Mouse (Mus musculus) adrenal gland, adult (tissue): ENCODE results near the gene Itgb5.
A peak's percentile ranks its signal among the peaks of the same experiment; 100 is the strongest.

Experiments
- DNase-seq, 2 experiments: peaks; one replicate each; pipeline ENCODE4 v3.0.0; 2022 to 2023; ENCODE audit warnings: low spot score in 1 of 2; ENCODE audit not compliant: inconsistent age in 2 of 2

Gene Itgb5

DNA sequence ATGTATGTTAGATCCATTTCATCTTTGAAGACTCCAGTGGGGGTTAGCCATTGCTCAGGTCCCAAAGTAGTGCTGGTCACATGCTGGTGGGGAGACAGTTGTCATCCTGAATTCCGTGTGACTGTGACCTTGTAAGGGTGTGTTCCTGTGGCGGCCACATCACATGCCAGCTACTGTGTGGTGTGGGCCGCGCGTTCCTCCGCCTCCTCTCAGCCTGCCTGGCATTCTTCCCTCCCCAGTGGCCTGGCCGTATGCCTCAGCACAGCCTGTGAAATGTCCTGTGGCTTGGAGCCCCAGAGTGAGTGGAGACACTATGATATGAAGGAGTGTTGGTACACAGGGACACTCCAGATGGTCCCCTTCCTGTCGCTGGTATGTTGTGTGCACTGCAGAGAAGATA is 108.1 kb downstream of the Itgb5 start:
- DNase-seq: peak; percentile 76 to 81

GRCm38 (mm10) chr16:33938311-33939132 is 109.1 kb downstream of the Itgb5 start:
- no peak for DNase-seq

DNA sequence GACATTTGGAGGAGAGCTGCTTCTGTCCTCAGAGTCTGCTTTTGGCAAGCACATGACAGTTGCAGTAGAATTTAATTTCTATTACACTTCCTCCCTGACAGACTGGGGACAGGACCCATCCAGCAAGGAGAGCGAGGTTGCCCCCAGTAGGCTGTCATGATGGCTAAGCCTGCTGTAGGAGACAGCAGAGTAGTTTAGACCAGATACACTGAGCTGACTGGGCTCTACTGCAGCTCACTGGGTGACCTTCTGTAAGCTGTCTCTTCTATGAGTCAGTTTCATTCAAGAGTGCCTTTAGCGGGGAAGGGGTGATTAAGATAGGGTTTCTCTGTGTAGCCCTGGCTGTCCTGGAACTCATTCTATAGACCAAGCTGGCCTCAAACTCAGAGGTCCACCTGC is 109.7 kb downstream of the Itgb5 start:
- DNase-seq: peak in 1 of 2 experiments; percentile 71

DNA sequence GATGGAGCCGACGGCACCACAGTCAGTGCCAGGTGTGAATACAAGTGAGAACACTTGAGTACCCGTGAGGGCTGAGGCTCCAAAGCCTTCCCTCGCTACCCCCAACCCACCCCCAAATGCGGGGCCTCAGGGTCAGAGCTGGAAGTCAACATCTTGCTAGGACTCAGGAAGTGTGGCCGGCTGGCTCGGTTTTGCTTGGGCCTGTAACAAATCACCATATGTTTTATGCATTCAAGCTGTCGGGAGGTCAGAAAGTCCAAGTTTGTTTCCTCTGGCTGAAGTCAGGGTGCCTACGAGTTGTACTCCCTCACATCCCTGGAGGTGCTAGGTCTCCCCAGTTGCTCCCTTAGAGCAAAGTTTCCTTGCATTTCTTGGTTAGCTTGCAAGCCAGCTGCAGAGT is 110.2 kb downstream of the Itgb5 start:
- DNase-seq: no peak

DNA sequence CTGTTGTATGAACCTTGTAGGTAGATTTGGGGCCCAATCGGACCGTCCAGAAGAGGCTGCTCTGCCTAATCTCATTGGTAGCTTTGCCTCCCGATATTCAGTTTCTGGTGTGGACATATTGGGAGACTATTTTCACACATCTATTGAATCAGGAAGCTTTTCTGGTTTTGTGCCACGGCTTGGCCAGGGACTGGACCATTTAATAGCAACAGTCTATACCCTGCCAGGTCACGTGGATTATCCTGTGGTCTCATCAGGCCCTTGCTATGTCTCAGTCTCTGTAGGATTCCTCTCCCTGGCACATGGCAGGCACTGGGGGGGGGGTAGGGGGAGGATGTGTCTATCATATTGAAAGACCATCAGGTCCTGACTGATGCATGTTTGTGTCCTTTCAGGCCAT is 110.6 kb downstream of the Itgb5 start:
- DNase-seq: no peak

GRCm38 (mm10) chr16:33941271-33941781 is 111.9 kb downstream of the Itgb5 start:
- peak; percentile 56 to 70 for DNase-seq

DNA sequence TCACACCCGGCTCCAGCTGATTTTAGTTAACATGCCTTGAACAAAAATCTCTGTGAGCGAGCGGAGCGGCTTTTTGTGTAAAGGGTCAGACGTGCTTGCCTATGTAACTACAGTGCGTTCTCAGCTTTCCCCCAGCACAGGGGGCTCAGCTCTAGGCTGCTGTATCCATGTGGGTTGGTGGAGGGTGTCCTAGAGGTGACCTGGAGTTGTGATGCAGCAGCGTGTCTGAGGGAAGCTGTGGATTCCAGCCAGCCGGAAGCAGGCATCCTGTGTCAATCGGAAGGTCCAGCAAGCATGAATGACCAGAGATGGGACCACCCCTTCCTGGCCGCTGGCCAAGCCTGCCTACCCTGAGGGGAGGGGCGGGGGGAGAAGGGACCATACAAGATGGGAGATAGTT is 112.9 kb downstream of the Itgb5 start:
- DNase-seq: peak; percentile 69 to 82

GRCm38 (mm10) chr16:33943388-33943787 is 113.9 kb downstream of the Itgb5 start:
- DNase-seq: peak in 1 of 2 experiments; percentile 28

- peak in 1 of 2 experiments; percentile 59 for DNase-seq
Observed at GRCm38 (mm10) chr16:33944126-33944525, 114.7 kb downstream of the Itgb5 start.

DNA sequence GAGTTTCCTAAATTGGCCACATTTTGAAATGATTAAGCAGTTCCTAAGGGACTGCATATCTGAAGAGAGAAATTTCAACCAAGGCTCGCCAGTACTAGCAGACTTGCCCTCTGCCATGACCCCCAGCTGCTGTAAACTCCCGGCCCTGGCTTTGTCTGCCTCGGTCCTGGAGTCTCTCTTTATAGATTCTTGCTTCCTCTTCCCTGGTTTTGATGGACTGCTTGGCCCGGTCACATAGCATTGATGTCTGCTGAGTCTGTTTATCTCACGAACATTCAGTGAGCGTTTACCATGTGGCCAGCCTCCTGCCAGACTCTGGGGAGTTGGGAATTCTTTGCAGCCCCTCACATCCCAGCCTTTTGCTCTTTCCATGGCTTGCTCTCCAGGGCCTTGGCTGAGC is 115.3 kb downstream of the Itgb5 start:
- peak in 1 of 2 experiments; percentile 55 for DNase-seq

DNA sequence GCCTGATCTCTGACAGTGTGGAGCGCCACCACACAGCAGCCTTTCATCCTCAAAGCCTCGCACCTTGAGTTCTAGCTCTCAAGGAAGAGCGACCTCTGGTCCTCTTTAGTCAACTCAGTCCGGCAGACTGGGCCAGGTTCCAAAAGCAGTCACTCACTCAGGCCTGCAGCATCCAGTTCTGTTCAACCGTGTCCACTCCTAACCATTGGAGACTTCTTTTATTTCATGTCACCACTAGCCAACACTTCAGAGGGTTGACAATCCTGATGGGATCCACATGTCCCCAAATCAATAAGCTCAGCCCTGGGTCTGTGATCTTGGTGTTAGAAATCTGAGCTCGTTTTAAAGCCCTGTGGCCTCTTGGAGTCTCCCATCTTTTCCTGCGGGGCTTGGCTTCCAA is 116.6 kb downstream of the Itgb5 start:
- DNase-seq: peak in 1 of 2 experiments; percentile 41

DNA sequence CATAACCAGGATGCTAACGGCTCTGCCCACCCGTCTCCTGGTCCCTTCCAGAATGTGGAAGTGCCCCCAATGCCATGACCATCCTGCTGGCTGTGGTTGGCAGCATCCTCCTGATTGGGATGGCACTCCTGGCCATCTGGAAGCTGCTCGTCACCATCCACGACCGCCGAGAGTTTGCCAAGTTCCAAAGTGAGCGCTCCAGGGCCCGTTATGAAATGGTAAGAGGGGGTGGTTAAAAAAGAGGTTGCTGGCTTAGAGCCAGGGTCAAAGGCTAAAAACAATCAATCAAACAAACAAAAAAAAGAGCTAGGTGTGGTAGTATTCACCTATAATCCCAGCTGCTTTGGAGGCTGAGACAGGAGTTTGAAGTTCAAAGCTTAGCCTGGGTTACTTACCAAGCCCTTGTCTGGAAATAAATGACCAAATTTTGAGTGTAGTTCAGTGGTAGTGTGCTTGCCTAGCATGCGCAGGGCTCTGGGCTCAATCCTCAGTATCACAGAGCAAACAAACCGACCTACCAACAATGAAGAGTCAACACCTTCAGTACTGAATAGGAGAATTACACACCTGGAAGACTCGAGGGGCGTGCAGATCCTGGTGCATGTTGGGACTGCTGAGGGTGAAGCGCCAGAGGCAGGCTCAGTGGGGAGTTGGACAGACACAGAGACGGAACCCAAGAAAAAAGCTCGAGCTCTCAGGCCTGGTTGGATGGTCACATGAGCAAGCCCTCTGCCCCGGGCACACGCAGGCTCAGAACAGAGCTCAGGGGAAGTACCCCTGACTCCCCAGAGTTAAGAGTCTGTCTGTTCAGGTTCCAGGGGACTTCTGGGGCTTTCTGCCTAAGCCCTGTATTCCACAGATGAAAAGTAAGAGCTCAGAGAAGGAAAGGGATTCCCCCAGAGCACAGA is 118.5 kb downstream of the Itgb5 start:
- peak in 1 of 2 experiments; percentile 43 for DNase-seq

- peak in 1 of 2 experiments; percentile 64 for DNase-seq
Observed at GRCm38 (mm10) chr16:33950386-33950785, 120.9 kb downstream of the Itgb5 start.

- DNase-seq: peak; percentile 91 to 98
Observed at GRCm38 (mm10) chr16:33950830-33951229, 121.4 kb downstream of the Itgb5 start.

- DNase-seq: no peak
Observed at GRCm38 (mm10) chr16:33953008-33953407, 123.5 kb downstream of the Itgb5 start.

GRCm38 (mm10) chr16:33954793-33955192 is 125.3 kb downstream of the Itgb5 start:
- no peak for DNase-seq

DNA sequence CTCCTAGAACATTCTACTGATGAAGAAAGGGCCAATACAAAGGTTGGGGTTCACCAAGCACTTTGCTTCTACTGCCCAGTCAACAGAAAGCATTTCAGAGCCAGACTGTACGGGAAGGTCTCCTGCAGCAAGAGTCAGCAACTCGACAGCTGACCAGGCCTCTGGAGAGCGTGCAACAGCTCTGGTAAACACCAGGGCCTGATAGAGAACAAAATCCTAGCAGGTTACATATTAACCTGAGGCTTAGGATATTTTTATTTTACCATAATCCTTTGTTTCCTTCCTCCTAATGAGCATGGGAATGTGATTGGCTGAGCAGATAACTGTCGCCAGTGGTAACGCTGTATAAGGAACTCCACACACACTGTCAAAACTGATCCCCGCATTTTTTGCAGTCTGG is 134.0 kb downstream of the Itgb5 start:
- DNase-seq: no peak

DNA sequence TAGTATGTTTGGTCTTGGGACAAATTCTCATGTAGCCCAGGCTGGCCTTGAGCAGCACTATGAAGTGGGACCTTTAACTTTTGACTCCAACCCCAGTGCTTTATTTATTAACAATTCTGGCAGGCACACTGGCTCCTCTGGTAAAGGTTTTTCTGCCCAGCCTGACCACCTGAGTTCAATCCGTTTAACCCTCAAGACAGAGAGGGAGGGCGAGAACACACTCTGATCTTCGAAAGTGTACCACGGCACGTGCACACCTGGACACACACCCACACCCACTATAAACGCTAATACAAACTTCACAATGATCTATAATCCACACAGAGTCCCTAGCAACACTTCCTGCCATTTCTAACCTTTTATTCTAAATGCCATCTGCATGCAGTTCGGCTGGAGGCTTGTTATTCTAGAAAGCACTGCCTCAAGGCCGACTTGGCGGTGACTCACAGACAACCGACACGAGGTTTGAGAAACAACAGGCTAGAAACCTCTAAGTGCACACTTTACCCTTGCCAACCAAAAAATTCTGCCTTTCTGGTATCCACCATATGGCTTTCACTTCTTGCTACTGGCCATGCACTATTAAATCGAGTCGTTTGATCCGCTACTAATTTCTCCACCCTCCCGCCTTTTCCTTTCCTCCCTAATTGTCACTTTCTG is 136.5 kb downstream of the Itgb5 start:
- peak; percentile 75 to 89 for DNase-seq

- peak; percentile 85 to 96 for DNase-seq
Observed at GRCm38 (mm10) chr16:33966538-33967282, 137.2 kb downstream of the Itgb5 start, which contains the start of gene Umps. TSS of gene Umps (minus strand) at chr16:33967038.

DNA sequence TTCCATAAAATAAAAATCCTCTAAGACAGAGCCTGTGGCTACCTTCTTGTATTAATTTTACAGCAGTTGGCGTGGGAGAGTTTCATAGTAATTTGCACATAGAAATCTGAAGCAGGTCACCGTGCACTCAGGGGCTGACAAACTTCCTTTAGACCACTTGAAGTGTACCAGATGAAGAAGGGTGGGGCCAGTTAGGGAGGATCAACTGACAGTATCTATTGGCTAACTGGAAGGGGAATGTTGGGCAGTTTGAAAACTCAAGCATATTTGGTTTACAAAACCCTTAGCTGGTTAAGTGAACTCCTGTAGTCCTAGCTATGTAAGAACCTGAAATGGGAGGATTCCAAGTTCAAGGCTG is 137.8 kb downstream of the Itgb5 start:
- no peak for DNase-seq
